Mouse (Mus musculus): ENCODE measurements around the gene Vipr1. TPM values are rescaled to one million over a fixed set of nuclear protein-coding genes. Genes with fewer than 3 reads are reported as not detected.
"Not testable (repeated sequence)": the region's sequence is repeated elsewhere in the genome, so short reads cannot be mapped to it uniquely, and the experiment has no call there.

The Vipr1 gene
- 0.72 TPM in 1 of 2 replicates, not detected in the other for polyA plus RNA-seq (2011; ENCODE audit: insufficient read depth, insufficient read length, low replicate concordance, missing spikeins)

- H3K27ac ChIP-seq (ENCODE audit: control insufficient read depth, insufficient read depth, low read depth, low read length, poor library complexity) = no peak within 1 kb of the TSS; the same call in 1 of the 2 replicates
- WGBS = under 1% methylated on average over 79 of the region's 79 CpGs
- peak; percentile 18; the same call in 1 of the 2 replicates for TF ChIP-seq POLR2A (IDR thresholded peaks at IDR 0.05; ENCODE audit: borderline replicate concordance, control insufficient read depth, low read depth, low read length)
- TF ChIP-seq CTCF (IDR thresholded peaks at IDR 0.05; ENCODE audit: control insufficient read depth, insufficient read depth, low read length) = no peak
These were observed at the start of gene Vipr1 for GRCm38 (mm10) chr9:121642401-121643181. Vipr1 (plus strand) TSS chr9:121642716.

GRCm38 (mm10) chr9:121592948-121593550 is 49.5 kb upstream of the Vipr1 start:
- TF ChIP-seq CTCF (IDR thresholded peaks at IDR 0.05; ENCODE audit: control insufficient read depth, insufficient read depth, low read length) (no peak), POLR2A (IDR thresholded peaks at IDR 0.05; ENCODE audit: borderline replicate concordance, control insufficient read depth, low read depth, low read length) (no peak)
- WGBS = 77% methylated on average over 13 of the region's 13 CpGs
- H3K4me1 ChIP-seq (ENCODE audit: control insufficient read depth, insufficient read depth, low read length) = no peaks in the 10 kb centered on the region

More at GRCm38 (mm10) chr9:121642401-121643181, at the start of gene Vipr1:
- Histone ChIP-seq H3K4me1 (ENCODE audit: control insufficient read depth, insufficient read depth, low read length) (no peaks in the 10 kb centered on the region), H3K4me3 (replicated peaks; ENCODE audit: control insufficient read depth, low read depth, low read length) (no peak within 1 kb of the TSS)

GRCm38 (mm10) chr9:121593768-121594167 is 48.7 kb upstream of the Vipr1 start:
- WGBS = 81% methylated on average over 3 of the region's 3 CpGs
- not testable (repeated sequence) for H3K4me3 ChIP-seq (replicated peaks; ENCODE audit: control insufficient read depth, low read depth, low read length); H3K27ac ChIP-seq (ENCODE audit: control insufficient read depth, insufficient read depth, low read depth, low read length, poor library complexity); H3K4me1 ChIP-seq (ENCODE audit: control insufficient read depth, insufficient read depth, low read length)

More at GRCm38 (mm10) chr9:121592948-121593550, 49.5 kb upstream of the Vipr1 start:
- Histone ChIP-seq H3K27ac (ENCODE audit: control insufficient read depth, insufficient read depth, low read depth, low read length, poor library complexity) (no peak overlapping the region), H3K4me3 (replicated peaks; ENCODE audit: control insufficient read depth, low read depth, low read length) (no peak overlapping the region)

- TF ChIP-seq POLR2A (IDR thresholded peaks at IDR 0.05; ENCODE audit: borderline replicate concordance, control insufficient read depth, low read depth, low read length) (no peak), CTCF (IDR thresholded peaks at IDR 0.05; ENCODE audit: control insufficient read depth, insufficient read depth, low read length) (no peak)
- 76% methylated on average over 4 of the region's 4 CpGs for WGBS
- no peaks in the 10 kb centered on the region for H3K4me1 ChIP-seq (ENCODE audit: control insufficient read depth, insufficient read depth, low read length)
These were observed 47.7 kb upstream of the Vipr1 start for GRCm38 (mm10) chr9:121594771-121595170.

GRCm38 (mm10) chr9:121598106-121598505 is 44.4 kb upstream of the Vipr1 start:
- Histone ChIP-seq H3K27ac (ENCODE audit: control insufficient read depth, insufficient read depth, low read depth, low read length, poor library complexity) (no peak overlapping the region), H3K4me1 (ENCODE audit: control insufficient read depth, insufficient read depth, low read length) (no peaks in the 10 kb centered on the region), H3K4me3 (replicated peaks; ENCODE audit: control insufficient read depth, low read depth, low read length) (no peak overlapping the region)
- WGBS = 52% methylated on average over 2 of the region's 2 CpGs
- TF ChIP-seq POLR2A (IDR thresholded peaks at IDR 0.05; ENCODE audit: borderline replicate concordance, control insufficient read depth, low read depth, low read length) (no peak), CTCF (IDR thresholded peaks at IDR 0.05; ENCODE audit: control insufficient read depth, insufficient read depth, low read length) (no peak)

More at GRCm38 (mm10) chr9:121594771-121595170, 47.7 kb upstream of the Vipr1 start:
- Histone ChIP-seq H3K4me3 (replicated peaks; ENCODE audit: control insufficient read depth, low read depth, low read length) (no peak overlapping the region), H3K27ac (ENCODE audit: control insufficient read depth, insufficient read depth, low read depth, low read length, poor library complexity) (no peak overlapping the region)

- Histone ChIP-seq H3K4me3 (replicated peaks; ENCODE audit: control insufficient read depth, low read depth, low read length) (no peak overlapping the region), H3K27ac (ENCODE audit: control insufficient read depth, insufficient read depth, low read depth, low read length, poor library complexity) (no peak overlapping the region), H3K4me1 (ENCODE audit: control insufficient read depth, insufficient read depth, low read length) (no peaks in the 10 kb centered on the region)
- WGBS = 77% methylated on average over 6 of the region's 6 CpGs
- TF ChIP-seq CTCF (IDR thresholded peaks at IDR 0.05; ENCODE audit: control insufficient read depth, insufficient read depth, low read length) = no peak
- TF ChIP-seq POLR2A (IDR thresholded peaks at IDR 0.05; ENCODE audit: borderline replicate concordance, control insufficient read depth, low read depth, low read length) = no peak
These were observed 43.0 kb upstream of the Vipr1 start for GRCm38 (mm10) chr9:121599551-121599950.

GRCm38 (mm10) chr9:121600201-121600860 is 42.2 kb upstream of the Vipr1 start:
- TF ChIP-seq POLR2A (IDR thresholded peaks at IDR 0.05; ENCODE audit: borderline replicate concordance, control insufficient read depth, low read depth, low read length) = no peak
- TF ChIP-seq CTCF (IDR thresholded peaks at IDR 0.05; ENCODE audit: control insufficient read depth, insufficient read depth, low read length) = no peak
- WGBS = 40% methylated on average over 13 of the region's 13 CpGs
- Histone ChIP-seq H3K4me1 (ENCODE audit: control insufficient read depth, insufficient read depth, low read length) (no peaks in the 10 kb centered on the region), H3K27ac (ENCODE audit: control insufficient read depth, insufficient read depth, low read depth, low read length, poor library complexity) (no peak overlapping the region), H3K4me3 (replicated peaks; ENCODE audit: control insufficient read depth, low read depth, low read length) (no peak overlapping the region)

GRCm38 (mm10) chr9:121600861-121601427 is 41.6 kb upstream of the Vipr1 start:
- WGBS = 37% methylated on average over 6 of the region's 6 CpGs
- Histone ChIP-seq H3K4me1 (ENCODE audit: control insufficient read depth, insufficient read depth, low read length) (no peaks in the 10 kb centered on the region), H3K27ac (ENCODE audit: control insufficient read depth, insufficient read depth, low read depth, low read length, poor library complexity) (no peak overlapping the region), H3K4me3 (replicated peaks; ENCODE audit: control insufficient read depth, low read depth, low read length) (no peak overlapping the region)
- TF ChIP-seq CTCF (IDR thresholded peaks at IDR 0.05; ENCODE audit: control insufficient read depth, insufficient read depth, low read length) (no peak), POLR2A (IDR thresholded peaks at IDR 0.05; ENCODE audit: borderline replicate concordance, control insufficient read depth, low read depth, low read length) (no peak)

Measured in bone marrow, adult 2 months (tissue).